ENCODE assay signal across 10 mouse cellular contexts in genomic region chr19:18890216-18890615, GRCm38 (mm10).
DNase-seq lines count a peak whose midpoint lies in the region; ATAC-seq lines count a peak whose summit lies in the region.
"Had no signal": no experiment of that assay in that cellular context is flagged by ENCODE, and none has a peak within 500 bp of the region (broad histone marks: within the 10 kb centered on the region; RNA-seq: fewer than 3 reads in every experiment).

No protein-coding gene starts in this region.

- H3K9me3 ChIP-seq in forebrain, embryonic 12.5 days = no peaks in the 10 kb centered on the region
- no peaks in the 10 kb centered on the region for H3K9me3 ChIP-seq in midbrain, embryonic 11.5 days (ENCODE audit: control insufficient read depth, low read length)

- H3K36me3 ChIP-seq in forebrain, embryonic 12.5 days (replicated peaks) = no peaks in the 10 kb centered on the region
- H3K36me3 ChIP-seq in midbrain, embryonic 11.5 days (ENCODE audit: control insufficient read depth, insufficient read depth, low read length) = no peaks in the 10 kb centered on the region

- no peak overlapping the region for H3K4me2 ChIP-seq in forebrain, embryonic 12.5 days
- no peak overlapping the region for H3K4me2 ChIP-seq in midbrain, embryonic 11.5 days

- H3K4me3 ChIP-seq in forebrain, embryonic 12.5 days (replicated peaks) = no peak overlapping the region
- H3K4me3 ChIP-seq in midbrain, embryonic 11.5 days (ENCODE audit: low read depth, low read length) = no peak overlapping the region

- H3K27me3 ChIP-seq in forebrain, embryonic 12.5 days = no peaks in the 10 kb centered on the region
- H3K27me3 ChIP-seq in midbrain, embryonic 11.5 days (ENCODE audit: control insufficient read depth, insufficient read depth, low read length) = no peaks in the 10 kb centered on the region

- H3K4me1 ChIP-seq in forebrain, embryonic 12.5 days = peaks cover 18% of the 10 kb centered on the region
- H3K4me1 ChIP-seq in midbrain, embryonic 11.5 days (ENCODE audit: control insufficient read depth, insufficient read depth, low read length) = peaks cover 9% of the 10 kb centered on the region

- H3K27ac ChIP-seq in forebrain, embryonic 12.5 days = peak overlapping the region; percentile 72; the same call in 1 of the 2 replicates
- H3K27ac ChIP-seq in midbrain, embryonic 11.5 days (ENCODE audit: low read depth, low read length) = no peak overlapping the region

- peak; percentile 57 for DNase-seq in adrenal gland, adult 2 months
- no peak for DNase-seq in adrenal gland, postnatal 10 days
- DNase-seq in 3134 (ENCODE audit: extremely low read depth, insufficient read length, low spot score) = peak; percentile 85
- DNase-seq in midbrain, embryonic 11.5 days (ENCODE audit: low spot score, missing footprints) = peak; percentile 83
- DNase-seq in gastrocnemius, postnatal 14 days = no peak
- DNase-seq in layer of hippocampus, adult 9-10 months (ENCODE audit: low spot score) = no peak
- DNase-seq in lung, postnatal 25 days (ENCODE audit: low spot score) = no peak
- DNase-seq: kidney, postnatal 10 days; lung, postnatal 14 days had no signal

- peak; percentile 30; the same call in 1 of the 2 replicates for ATAC-seq in forebrain, embryonic 12.5 days (ENCODE audit: low FRiP score)
- peak; percentile 39; the same call in 1 of the 2 replicates for ATAC-seq in midbrain, embryonic 11.5 days (ENCODE audit: low FRiP score)

- WGBS in forebrain, embryonic 12.5 days = 77% methylated on average over 4 of the region's 4 CpGs
- WGBS in midbrain, embryonic 11.5 days = 79% methylated on average over 4 of the region's 4 CpGs

- H3K9ac ChIP-seq in forebrain, embryonic 12.5 days = no peak overlapping the region
- H3K9ac ChIP-seq in midbrain, embryonic 11.5 days (ENCODE audit: low read length) = no peak overlapping the region

- intact Hi-C loops in gastrocnemius, postnatal 14 days (cut with DNase I; ENCODE audit: low total_unique reads) = no loop called here

Comparison
In these comparisons a context has a peak if more than half of its experiments do, and no peak if none do; other contexts are left out.
1. DNase-seq: peak in adrenal gland, adult 2 months (single experiment), 3134 (single experiment) and midbrain, embryonic 11.5 days (single experiment); none in adrenal gland, postnatal 10 days (single experiment), gastrocnemius, postnatal 14 days (single experiment), layer of hippocampus, adult 9-10 months (single experiment) and lung, postnatal 25 days (single experiment).